Mouse (Mus musculus) cerebellum, adult 2 months (tissue): ENCODE results near the gene Ctnna2. TPM values are rescaled to one million over a fixed set of nuclear protein-coding genes. Genes with fewer than 3 reads are reported as not detected.

Experiments
- DNase-seq, 2 experiments: peaks; one replicate each; pipeline ENCODE4 v3.0.0; 2021
- H3K27ac ChIP-seq: fragments of 200-500 bp; 2 replicates; pipeline ENCODE4 v1.5.1; 2012; ENCODE audit warnings: low read length, control low read depth, inconsistent platforms; ENCODE audit not compliant: insufficient read depth
- H3K27me3 ChIP-seq: fragments of 200-500 bp; 2 replicates; pipeline ENCODE4 v1.6.1; 2012; ENCODE audit warnings: inconsistent platforms, mild to moderate bottlenecking, low read length, moderate library complexity; ENCODE audit not compliant: control insufficient read depth, insufficient read depth
- H3K4me1 ChIP-seq: fragments of 200-500 bp; 2 replicates; pipeline ENCODE4 v1.6.1; 2011; ENCODE audit warnings: low read length; ENCODE audit not compliant: control insufficient read depth, insufficient read depth
- H3K4me3 ChIP-seq: fragments of 200-500 bp; replicated peaks from 2 replicates; pipeline ENCODE3; 2011; ENCODE audit warnings: mild to moderate bottlenecking, low read depth, low read length, control low read depth; ENCODE audit not compliant: insufficient read depth
- CTCF ChIP-seq: fragments of 200-500 bp; IDR thresholded peaks from 2 replicates; pipeline ENCODE4 v1.5.1; 2011; ENCODE audit warnings: low read depth, mild to moderate bottlenecking, control low read depth, low read length, moderate library complexity, borderline replicate concordance; ENCODE audit not compliant: insufficient read depth
- POLR2A ChIP-seq: fragments of 200-500 bp; IDR thresholded peaks from 2 replicates; pipeline ENCODE4 v1.6.1; 2011; ENCODE audit warnings: low read length, control low read depth, borderline replicate concordance; ENCODE audit not compliant: insufficient read depth
- WGBS: fragments of 180-500 bp; shearing (Covaris S2); methylation state at CpG from one replicate; pipeline ENCODE4 v1.1.7; 2018; 5-methylcytosine and 5-hydroxymethylcytosine counted together
- polyA plus RNA-seq: library from polyadenylated mRNA; depleted of rRNA; stranded (reverse); fragments of >200 nt; gene quantifications from 2 replicates; pipeline ENCODE4 v1.2.3, GENCODE M21; 2012

Gene Ctnna2
- polyA plus RNA-seq, 1 experiment: 49.2 TPM

GRCm38 (mm10) chr6:77357748-77358470 lies 621.6 kb downstream of the Ctnna2 start:
- H3K4me1 ChIP-seq: peaks cover 4% of the 10 kb centered on the region; the same call in 1 of the 2 replicates
- H3K27me3 ChIP-seq: no peaks in the 10 kb centered on the region
- H3K4me3 ChIP-seq: no peak overlapping the region
- TF ChIP-seq CTCF: no peak
- TF ChIP-seq POLR2A: no peak
- peak; percentile 59 to 78 for DNase-seq
- 13% methylated on average over 9 of the region's 9 CpGs for WGBS
- no peak overlapping the region for H3K27ac ChIP-seq

- Histone ChIP-seq H3K27me3 (no peaks in the 10 kb centered on the region), H3K4me3 (no peak overlapping the region), H3K27ac (no peak overlapping the region), H3K4me1 (peaks cover 4% of the 10 kb centered on the region; the same call in 1 of the 2 replicates)
- DNase-seq: no peak
- 71% methylated on average over 1 of the region's 1 CpGs for WGBS
- TF ChIP-seq CTCF (no peak), POLR2A (no peak)
Observed at GRCm38 (mm10) chr6:77354826-77355225, 624.7 kb downstream of the Ctnna2 start.

- no peaks in the 10 kb centered on the region for H3K4me1 ChIP-seq
- no peak for TF ChIP-seq CTCF
- TF ChIP-seq POLR2A: no peak
Observed at GRCm38 (mm10) chr6:77343781-77344180, 635.7 kb downstream of the Ctnna2 start.

GRCm38 (mm10) chr6:77335537-77335936 lies 644.0 kb downstream of the Ctnna2 start:
- Histone ChIP-seq H3K27me3 (no peaks in the 10 kb centered on the region; the same call in 1 of the 2 replicates), H3K27ac (no peak overlapping the region), H3K4me3 (no peak overlapping the region), H3K4me1 (no peaks in the 10 kb centered on the region)
- TF ChIP-seq POLR2A (no peak), CTCF (no peak)
- 95% methylated on average over 2 of the region's 2 CpGs for WGBS
- no peak for DNase-seq

More at GRCm38 (mm10) chr6:77343781-77344180, 635.7 kb downstream of the Ctnna2 start:
- DNase-seq: no peak
- Histone ChIP-seq H3K27me3 (no peaks in the 10 kb centered on the region), H3K27ac (no peak overlapping the region), H3K4me3 (no peak overlapping the region)

- TF ChIP-seq POLR2A: no peak
- no peak for TF ChIP-seq CTCF
- no peak for DNase-seq
- H3K27me3 ChIP-seq: no peaks in the 10 kb centered on the region
- no peak overlapping the region for H3K27ac ChIP-seq
- H3K4me3 ChIP-seq: no peak overlapping the region
- 81% methylated on average over 3 of the region's 3 CpGs for WGBS
- H3K4me1 ChIP-seq: no peaks in the 10 kb centered on the region
Observed at GRCm38 (mm10) chr6:77324748-77325147, 654.8 kb downstream of the Ctnna2 start.

- no peak overlapping the region for H3K27ac ChIP-seq
- 96% methylated on average over 1 of the region's 1 CpGs for WGBS
- DNase-seq: no peak
- no peaks in the 10 kb centered on the region for H3K4me1 ChIP-seq
- no peak for TF ChIP-seq CTCF
- TF ChIP-seq POLR2A: no peak
- no peaks in the 10 kb centered on the region for H3K27me3 ChIP-seq
- H3K4me3 ChIP-seq: no peak overlapping the region
Observed at GRCm38 (mm10) chr6:77324327-77324726, 655.2 kb downstream of the Ctnna2 start.

GRCm38 (mm10) chr6:77306796-77307195 lies 672.7 kb downstream of the Ctnna2 start:
- Histone ChIP-seq H3K27ac (no peak overlapping the region), H3K4me1 (no peaks in the 10 kb centered on the region), H3K4me3 (no peak overlapping the region), H3K27me3 (no peaks in the 10 kb centered on the region)
- WGBS: 89% methylated on average over 3 of the region's 3 CpGs
- no peak for TF ChIP-seq CTCF
- TF ChIP-seq POLR2A: no peak
- no peak for DNase-seq

GRCm38 (mm10) chr6:77301305-77301704 lies 678.2 kb downstream of the Ctnna2 start:
- no peaks in the 10 kb centered on the region for H3K4me1 ChIP-seq
- no peaks in the 10 kb centered on the region for H3K27me3 ChIP-seq
- no peak for TF ChIP-seq POLR2A
- TF ChIP-seq CTCF: no peak
- H3K27ac ChIP-seq: no peak overlapping the region
- WGBS: 86% methylated on average over 1 of the region's 1 CpGs
- no peak for DNase-seq
- H3K4me3 ChIP-seq: no peak overlapping the region
